Mouse (Mus musculus) gastrocnemius, postnatal 25 days (tissue): ENCODE measurements at regions not wholly inside any gene's neighbourhood (a gene's known extent, or its start where the extent isn't known, plus 50 kb on each side); places are given as distances from the start of the nearest gene placed in this dataset.

Experiments used
- DNase-seq: peaks from one replicate; pipeline ENCODE4 v3.0.0; 2022

DNA sequence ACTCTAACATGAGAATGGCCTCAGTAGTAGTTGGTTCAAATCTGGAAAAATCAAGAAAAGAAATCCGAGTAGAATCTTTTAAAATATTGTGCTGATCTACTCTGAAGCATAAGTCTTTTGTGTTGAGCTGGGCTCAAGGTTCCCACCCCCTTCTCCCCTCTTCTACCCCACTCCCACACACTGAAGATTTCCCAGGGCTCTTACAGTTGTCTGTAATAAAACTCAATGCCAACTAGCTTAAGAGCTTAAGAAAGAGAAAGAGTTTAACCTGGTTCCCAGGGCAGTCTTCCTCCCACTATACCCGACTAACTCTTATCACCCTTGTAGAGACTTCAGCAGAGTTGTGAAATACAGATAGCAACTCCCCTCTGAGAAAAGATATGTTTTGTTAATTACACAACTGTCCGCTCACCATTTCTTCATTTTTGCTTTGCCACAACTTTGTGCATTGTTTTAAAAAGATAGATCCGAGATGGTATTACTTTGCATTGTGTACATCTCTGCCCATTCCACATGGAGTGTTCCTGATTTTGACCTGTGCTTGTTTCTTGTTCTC lies 94.0 kb upstream of the Cpeb2 start:
- no peak for DNase-seq

DNA sequence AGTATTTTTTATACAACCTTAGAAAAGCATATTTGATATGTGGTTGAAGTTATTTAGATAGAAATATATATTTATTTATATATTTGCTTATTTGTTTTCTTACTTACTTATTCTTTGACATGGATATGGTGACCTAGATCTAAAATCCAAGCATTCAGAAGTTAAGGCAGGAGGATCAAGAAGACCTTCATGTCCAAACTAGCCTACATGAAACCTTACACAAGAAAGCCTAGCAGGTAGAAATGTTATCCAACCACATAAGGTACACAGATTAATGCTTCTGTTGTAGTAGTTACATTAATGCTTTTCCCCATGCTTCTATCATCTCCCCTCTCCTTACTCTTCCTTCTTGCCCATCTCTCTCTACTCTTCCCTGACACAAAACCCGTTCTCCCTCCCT lies 93.2 kb upstream of the Cpeb2 start:
- DNase-seq, result no peak

DNA sequence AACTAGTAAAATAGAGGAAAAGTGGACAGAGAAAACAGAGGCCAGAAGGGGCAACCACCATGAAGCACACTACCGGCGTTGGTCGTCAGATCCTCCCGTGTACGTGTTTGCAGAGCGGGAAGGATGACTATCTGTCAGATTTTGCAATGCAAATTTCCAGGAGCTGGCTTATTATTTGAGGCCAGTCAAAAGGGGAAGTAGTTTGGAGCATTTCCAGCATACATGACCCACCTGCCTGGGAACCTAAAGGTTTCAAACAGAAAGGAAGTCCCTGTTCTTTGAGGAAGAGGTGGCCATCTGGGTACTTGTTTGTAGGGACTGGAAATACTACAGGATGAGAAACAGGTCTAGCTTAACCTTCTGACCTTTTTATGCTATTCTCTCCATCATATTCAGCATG lies 87.0 kb upstream of the Cpeb2 start:
- DNase-seq, result no peak

DNA sequence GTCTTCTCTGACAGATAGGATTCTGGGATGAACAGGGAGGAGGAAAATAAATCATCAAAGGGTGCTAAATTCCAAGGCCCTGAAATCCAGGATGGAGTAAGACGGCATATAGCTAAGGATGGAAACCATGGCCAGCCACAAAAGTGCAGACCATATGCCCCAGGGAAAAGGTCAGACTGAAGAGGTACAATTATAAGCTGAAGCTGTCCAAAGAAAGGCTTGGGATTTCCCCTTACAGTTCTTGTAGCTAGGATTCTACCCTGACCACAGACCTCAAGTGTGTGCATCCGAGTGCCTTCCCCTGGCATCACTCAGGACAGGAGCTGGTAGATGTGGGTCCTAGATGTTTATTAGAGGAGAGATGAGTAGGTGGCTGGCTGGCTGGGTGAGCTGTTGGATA lies 86.0 kb upstream of the Cpeb2 start:
- DNase-seq, result no peak

DNA sequence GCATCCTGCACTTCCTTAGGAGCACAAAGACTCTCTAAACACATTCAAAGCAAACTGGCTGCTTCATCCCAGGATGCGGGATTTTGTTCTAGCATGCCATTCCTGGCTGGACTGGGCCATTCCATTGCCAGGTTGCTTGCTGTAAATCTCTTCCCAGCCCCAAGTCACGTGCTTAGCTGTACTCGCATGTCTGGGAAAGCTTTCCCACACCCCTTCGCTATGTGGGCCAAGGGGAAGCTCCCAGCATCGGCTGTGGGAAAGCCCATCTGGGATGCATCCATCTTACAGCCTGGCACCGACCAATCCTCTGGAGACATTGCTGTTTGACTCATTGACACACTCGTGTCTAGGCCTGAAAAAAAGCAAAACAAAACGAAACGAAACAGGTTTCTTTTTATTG lies 84.5 kb upstream of the Cpeb2 start:
- DNase-seq, result peak; percentile 6

DNA sequence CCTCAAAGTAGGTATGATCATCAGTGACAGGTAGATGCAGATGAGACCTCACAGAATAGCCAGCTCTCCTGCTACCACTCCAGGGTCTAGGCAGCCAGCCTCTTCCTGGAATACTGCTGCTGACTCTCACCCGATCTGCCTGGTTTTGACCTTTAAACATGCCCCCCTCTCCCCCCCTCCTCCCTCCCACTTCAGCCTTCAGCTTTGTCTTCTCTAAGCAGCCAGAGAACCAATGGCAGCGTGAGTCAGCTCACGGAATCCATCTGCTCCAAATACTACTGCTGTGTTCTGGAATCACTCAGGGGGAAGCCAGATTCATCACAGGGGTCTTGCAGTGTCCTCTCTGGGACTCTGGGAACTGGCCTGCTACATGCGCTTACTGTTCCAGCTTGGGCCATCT lies 83.4 kb upstream of the Cpeb2 start:
- no peak for DNase-seq

DNA sequence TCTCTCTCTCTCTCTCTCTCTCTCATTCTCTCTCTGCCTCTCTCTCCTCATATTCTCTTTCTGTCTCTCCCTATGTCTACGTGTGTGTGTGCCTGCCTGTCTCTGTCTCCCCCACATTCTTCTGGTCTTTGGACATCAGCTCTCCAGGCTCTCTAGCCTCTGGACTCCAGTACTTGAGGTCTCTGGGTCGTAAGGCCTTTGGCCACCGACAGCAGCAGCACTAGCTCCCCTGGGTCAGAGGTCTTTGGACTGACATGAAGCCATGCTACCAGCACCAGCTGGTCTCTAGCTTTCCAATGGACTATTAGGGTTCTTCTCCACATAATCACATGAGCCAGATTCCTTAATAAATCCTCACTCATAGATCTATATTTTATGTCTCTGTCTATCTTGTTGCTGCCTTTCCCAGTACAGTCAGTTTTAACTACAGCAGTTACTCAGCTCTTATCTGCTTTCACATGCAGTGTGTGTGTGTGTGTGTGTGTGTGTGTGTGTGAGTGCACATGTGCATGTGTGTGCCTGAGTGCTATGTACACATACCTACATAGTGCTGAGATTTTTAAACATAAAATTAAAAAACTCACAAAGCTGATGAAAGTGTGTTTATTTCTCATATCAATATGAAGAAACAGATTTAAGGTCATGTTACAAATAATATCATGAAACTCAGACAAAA lies 81.7 kb upstream of the Cpeb2 start:
- no peak for DNase-seq

DNA sequence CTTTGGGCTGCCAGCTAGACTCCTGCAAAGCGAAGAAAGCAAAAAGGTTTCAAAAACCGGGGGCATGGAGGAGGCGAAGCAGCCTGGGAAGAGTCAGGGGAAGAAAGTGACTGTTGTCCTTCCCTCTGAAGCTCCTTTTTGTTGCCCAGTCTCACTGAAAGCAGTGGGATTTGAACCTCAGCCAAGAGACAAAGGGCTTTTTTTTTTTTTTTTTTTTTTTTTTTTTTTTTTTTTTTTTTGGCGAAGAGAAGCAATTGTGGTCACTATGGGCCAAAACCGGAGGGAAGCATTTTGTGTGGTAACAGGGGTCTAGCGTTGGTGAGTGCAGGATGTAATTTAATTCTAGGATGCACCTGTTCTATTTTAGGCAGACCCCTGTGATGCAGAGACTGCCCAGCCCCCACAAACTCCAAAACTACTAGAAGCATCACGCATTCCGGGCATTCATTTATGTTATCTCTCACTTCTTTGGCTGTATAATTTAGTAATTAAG lies 80.8 kb upstream of the Cpeb2 start:
- no peak for DNase-seq

DNA sequence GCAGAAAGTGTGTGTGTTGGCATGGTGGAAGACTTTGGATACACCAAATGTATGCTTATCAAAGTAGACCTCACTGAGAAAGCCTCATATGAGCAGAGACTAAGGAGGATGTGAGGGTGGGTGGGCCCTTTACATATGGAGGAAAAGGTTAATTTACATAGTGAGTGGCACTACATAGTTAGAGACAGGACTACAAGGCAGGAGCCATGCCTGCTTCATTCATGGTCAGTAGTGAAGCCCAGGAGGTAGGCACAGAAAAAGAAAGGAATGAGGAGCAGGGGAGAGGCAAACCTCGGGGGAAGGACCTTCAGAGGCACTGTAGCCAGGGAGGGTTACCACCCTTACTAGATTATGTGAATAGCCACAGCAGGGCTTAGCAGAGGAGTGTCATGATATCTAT lies 80.1 kb upstream of the Cpeb2 start:
- DNase-seq, result no peak

DNA sequence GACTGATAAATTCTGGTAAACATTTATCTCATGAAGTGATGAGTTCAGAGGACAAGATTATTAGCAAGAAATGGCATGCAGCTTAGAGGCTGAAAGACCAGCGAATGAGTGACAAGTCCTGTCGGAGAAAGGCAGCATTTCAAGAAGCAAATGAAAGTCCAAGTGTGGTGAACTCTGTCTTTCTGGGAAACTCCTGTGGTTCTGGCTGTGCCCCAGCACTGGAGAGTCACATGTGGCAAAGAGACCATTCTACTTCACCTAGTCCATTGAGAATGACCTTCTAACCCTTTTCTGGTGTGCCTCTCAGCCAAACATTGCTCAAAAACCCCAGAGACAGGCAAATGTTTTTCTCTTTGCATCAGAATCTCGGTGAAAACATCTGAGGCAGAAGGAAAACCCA lies 76.2 kb upstream of the Cpeb2 start:
- DNase-seq, result no peak

DNA sequence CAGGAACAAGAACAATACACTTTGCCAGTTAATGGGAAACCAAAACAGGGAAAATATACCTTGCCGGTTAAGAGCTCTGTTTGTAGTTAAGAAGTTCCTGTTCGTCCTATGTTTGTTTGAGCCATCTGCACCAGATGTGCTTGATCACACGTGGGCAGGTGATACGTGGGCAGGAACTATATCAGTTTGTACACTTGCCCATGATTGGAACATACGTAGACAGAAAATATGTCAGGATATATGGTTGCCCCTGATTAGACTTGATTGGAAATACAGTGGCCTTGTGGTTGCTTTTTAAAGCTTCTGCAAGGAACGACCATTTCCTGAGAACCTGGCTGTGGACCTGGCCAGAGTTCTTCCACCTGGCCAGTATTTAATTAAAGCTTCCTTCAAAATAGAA lies 72.8 kb upstream of the Cpeb2 start:
- no peak for DNase-seq

DNA sequence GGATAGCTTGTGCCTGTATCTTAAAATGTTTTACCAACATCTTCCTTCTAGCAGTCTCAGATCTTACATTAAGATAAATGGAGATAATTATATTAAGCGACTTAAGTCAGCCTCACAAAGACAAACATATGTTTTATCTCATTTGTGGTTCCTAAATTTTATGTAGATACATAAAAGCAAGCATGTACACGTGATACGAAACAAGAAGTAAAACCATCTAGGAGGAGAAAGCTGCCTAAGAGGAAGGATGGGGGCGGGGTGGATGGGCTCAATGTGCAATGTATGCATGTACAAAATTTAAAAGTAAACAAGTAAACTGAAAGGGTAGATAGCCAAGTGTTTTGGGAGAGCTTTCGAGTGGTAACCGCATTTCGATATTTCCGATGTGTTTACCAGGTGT lies 51.5 kb upstream of the Cpeb2 start:
- DNase-seq, result no peak
